Comparison of ENCODE assay signal across 15 mouse cellular contexts in genomic region chr1:177190358-177190757, GRCm38 (mm10).
"Had no signal": no experiment of that assay in that cellular context is flagged by ENCODE, and none has a peak within 500 bp of the region (broad histone marks: within the 10 kb centered on the region; RNA-seq: fewer than 3 reads in every experiment).

No protein-coding gene starts in this region.

- H3K9ac ChIP-seq: neural tube, embryonic 12.5 days; neural tube, embryonic 13.5 days; neural tube, embryonic 15.5 days; stomach, embryonic 15.5 days had no signal

- H3K4me3 ChIP-seq: neural tube, embryonic 12.5 days; neural tube, embryonic 13.5 days; neural tube, embryonic 15.5 days; stomach, embryonic 15.5 days had no signal

- H3K27ac ChIP-seq: neural tube, embryonic 12.5 days; neural tube, embryonic 13.5 days; neural tube, embryonic 15.5 days; stomach, embryonic 15.5 days; stomach, postnatal 0 days had no signal

- H3K36me3 ChIP-seq: neural tube, embryonic 12.5 days; neural tube, embryonic 13.5 days; neural tube, embryonic 15.5 days; stomach, embryonic 15.5 days had no signal

- H3K9me3 ChIP-seq: neural tube, embryonic 12.5 days; neural tube, embryonic 13.5 days; neural tube, embryonic 15.5 days; stomach, embryonic 15.5 days had no signal

- DNase-seq: retina, postnatal 1 day; right cerebral cortex, adult 18-20 months; right cerebral cortex, postnatal 14 days; right cerebral cortex, postnatal 25 days; right cerebral cortex, postnatal 4 days; thymus, adult 2 months; thymus, postnatal 14 days; thymus, postnatal 25 days; thymus, postnatal 36 days; thymus, postnatal 4 days had no signal

- H3K27me3 ChIP-seq: neural tube, embryonic 12.5 days; neural tube, embryonic 13.5 days; neural tube, embryonic 15.5 days; stomach, embryonic 15.5 days had no signal

- H3K4me2 ChIP-seq: neural tube, embryonic 12.5 days; neural tube, embryonic 13.5 days; neural tube, embryonic 15.5 days; stomach, embryonic 15.5 days had no signal

- H3K4me1 ChIP-seq: neural tube, embryonic 12.5 days; stomach, embryonic 15.5 days had no signal
